Mouse (Mus musculus): ENCODE measurements around the gene Thap12. TPM values are rescaled to one million over a fixed set of nuclear protein-coding genes. Genes with fewer than 3 reads are reported as not detected.
A peak's percentile ranks its signal among the peaks of the same experiment; 100 is the strongest.

The Thap12 gene
- 10 to 100 TPM; 75.0 to 79.8 TPM for total RNA-seq (2021)

DNA sequence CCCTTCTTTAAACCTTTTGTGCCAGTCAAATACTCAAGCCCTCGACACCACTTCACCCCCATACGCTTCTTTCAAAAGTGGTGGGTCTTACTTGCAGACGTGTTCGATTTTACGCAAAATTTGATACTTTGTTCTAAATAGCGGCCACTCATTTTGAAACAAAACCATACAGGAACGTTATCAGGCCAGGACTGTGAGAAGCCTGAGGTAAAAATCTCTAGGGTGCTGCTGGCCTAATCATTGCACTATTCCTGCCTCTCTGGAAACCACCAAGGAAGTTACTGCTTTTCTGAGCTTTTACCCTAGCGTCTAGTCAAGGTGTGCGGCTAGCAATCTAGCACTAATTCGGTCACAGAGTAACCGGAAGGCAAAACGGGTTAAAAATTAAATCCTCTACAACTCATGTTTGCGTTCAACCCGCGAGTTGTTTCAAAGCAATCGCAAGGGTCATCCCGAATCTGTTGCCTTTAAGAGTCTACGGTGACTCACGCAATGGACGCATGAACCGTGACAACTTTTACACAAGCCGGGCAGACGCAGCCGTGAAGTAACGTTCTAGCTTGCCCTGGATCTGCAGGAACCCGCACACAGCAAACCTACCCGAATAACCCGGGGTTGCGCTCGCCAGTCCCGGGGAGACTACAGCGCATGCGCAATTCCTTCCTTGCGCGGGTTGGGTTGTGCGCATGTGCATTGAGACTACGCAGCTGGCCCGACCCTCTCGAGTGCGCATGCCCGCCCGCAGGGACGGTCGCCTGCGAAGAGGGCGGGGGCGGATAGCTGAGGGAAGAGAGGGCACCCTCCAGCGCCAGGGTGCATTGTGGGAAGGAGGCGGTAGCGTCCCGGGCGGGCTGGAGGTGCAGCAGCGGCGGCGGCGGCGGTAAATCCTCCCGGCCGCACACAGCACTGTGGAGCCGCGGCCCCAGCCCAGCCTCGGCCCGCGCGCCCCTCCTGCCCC is at the start of gene Thap12:
Gene Thap12, plus strand, starts transcription at position 821 of the 958 bp plus-strand sequence.
- DNase-seq = peak; percentile 99

GRCm38 (mm10) chr7:98655681-98656530 is 47.0 kb upstream of the Thap12 start:
- peak; percentile 89 for DNase-seq

DNA sequence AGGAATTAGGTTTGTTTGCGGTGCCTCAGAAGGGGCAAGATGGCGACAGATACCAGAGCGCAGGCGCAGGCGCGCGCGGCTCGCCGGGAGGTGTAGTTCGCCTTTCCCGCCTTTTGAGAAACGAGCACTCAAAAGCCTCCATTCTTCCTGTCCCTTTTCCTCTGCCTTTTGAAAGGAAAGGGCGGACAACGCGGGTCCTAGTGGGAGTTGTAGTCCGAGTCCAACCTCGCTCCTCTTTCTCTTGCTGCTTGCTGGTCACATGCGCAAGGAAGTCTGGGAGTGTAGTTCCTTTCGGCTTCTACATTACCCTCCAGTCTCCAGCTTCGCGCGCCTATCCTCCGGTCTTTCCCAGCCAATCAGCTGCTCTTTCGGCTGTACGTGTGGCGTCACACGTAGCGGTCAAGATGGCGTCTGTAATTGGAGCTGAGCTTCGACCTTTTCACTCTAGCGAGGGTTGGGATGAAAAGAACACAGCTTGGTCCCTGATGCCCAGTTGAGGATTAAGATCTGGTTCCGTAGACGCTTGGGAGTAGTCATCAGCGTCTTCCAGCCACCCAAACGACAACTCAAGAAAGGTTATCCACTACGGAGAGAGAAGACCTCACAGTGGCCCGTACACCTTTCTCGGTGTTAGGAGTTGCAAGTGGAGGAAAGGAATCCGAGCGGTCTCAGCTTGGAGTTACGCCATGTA is 46.2 kb upstream of the Thap12 start, which contains the start of gene Emsy:
Gene Emsy, minus strand, starts transcription at position 253 of the 691 bp plus-strand sequence.
- DNase-seq = peak; percentile 93

DNA sequence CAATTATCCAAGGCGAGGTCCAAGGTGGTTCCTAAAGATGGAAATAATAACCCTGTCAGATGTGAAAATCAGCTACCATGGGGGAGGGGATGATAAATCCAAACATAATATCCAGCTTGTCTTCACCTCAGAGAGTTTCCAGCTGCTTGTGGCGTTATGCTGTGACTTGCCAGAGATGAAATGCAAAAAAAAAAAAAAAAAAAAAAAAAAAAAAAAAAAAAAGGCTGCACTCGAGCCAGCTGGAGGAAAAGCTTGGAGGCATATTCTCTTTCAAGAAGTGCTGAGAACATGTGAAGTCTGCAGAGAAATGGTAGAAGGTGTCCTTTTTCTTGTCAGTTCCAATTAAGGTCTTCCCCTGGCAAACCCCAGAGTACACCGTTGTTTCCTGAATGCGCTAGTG is 37.7 kb upstream of the Thap12 start:
- no peak for DNase-seq

DNA sequence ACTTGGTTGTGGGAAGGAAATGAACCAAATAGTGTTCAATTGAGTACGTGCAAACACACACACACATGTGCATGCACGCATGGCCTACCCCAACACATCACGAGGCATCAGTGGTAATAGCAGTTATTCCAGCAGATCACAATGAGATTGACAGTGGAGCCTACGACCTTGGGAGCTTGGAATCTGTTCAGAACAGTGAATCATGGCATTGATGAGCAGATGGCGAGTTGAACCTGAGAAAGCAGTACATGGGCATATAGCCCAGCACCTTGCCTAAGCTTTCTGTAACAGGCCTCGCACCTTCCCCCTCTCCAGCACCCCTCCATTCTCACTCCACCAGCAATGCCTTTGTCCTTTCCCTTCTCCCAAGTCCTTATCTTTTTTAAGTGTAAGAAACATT is 37.2 kb upstream of the Thap12 start:
- DNase-seq = no peak

- no peak for DNase-seq
Observed at GRCm38 (mm10) chr7:98667956-98668746, 34.8 kb upstream of the Thap12 start.

DNA sequence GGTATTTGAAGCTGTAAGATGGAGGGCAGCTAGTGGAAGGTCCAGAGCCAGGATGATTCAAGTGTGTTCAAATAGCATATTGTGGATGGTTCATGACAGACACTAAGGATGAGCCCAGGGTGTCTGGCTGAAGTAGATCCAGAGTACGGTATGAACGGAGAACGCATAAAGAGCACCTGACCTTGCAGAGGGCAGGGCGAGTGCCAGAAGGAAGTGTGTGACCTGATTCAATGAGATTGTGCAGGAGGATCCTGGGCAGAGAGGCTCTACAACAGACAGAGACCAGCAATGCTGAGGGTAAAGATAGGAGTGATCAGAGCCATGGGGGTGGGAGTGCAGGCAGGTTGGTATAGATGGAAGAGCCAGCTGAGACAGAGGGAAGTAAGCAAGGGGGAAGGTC is 32.1 kb upstream of the Thap12 start:
- no peak for DNase-seq

DNA sequence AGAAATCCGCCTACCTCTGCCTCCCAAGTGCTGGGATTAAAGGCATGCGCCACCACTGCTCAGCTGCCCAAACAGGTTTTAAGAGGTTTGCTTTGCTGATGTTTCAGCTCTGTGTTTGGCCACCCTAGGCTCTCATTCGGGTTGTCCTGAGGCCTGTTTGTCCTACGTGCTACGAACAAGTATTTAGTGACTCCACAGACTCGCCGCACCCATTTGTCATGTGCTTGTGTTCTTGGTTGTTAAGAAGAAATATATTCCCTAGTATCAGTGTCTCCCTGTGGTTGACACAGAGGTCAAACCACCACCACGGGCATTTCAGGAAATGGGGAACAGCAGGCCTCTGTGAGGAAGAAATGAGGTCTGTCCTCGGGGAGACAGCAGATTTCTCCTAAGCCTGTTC is 31.5 kb upstream of the Thap12 start:
- DNase-seq = no peak

- DNase-seq = peak; percentile 73
Observed at GRCm38 (mm10) chr7:98672241-98672955, 30.5 kb upstream of the Thap12 start.

DNA sequence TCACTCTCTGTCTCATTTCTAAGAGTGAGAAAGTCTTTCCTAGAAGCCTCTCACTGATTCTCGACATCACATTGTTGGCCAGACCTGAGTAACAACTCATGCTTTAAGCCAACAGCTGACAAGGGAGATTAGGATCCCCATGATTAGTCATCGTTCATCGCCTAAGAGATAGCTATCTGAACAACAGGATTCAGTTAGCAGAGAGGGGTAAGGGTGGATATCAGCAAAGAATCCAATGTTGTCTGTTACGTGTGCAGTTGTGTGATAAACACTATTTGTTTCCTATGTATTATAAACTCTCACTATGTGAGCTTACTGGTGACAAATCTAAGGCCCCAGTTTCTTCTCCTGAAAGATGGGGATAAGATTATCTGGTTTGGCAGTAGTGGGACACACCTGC is 28.6 kb upstream of the Thap12 start:
- no peak for DNase-seq

DNA sequence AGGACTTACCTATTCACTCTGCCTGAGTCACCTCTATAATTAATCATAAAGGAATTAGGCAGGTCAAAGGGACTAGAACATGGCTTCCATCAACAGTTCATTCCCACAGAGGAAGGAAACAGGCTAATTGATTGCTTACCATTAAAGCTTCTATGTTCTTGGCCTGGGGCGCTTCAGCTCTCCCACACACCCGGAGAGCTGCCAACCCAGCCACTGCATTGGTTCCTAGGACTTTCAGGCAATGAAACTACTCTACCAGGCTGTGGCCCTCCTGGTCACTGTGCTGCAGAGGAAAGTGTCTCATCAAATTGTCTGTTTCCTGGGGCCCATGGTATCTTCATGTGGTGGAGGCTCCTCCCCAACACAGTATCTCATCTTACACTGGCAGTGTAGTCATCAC is 25.4 kb upstream of the Thap12 start:
- no peak for DNase-seq

GRCm38 (mm10) chr7:98678441-98678840 is 24.5 kb upstream of the Thap12 start:
- peak; percentile 48 for DNase-seq

- no peak for DNase-seq
Observed at GRCm38 (mm10) chr7:98680691-98681090, 22.2 kb upstream of the Thap12 start.

DNA sequence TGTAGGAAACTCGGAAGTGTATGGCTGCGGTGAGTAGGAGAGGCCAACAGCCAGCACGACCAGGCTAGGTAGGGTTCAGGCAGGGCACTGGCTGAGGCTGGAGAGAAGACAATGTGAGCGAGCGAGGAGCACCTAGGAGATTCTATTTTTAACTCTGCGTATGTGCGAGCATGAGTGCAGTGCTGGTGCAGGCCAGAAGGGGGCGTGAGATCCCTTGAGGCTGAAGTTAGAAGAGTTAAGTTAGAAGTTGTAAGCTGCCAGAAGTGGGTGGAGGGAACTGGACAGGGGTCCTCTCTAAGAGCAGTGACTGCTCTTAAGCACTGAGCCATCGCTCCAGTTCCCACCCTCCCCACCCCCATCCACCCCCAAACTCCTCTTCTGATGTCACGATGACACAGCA is 20.1 kb upstream of the Thap12 start:
- DNase-seq = no peak

DNA sequence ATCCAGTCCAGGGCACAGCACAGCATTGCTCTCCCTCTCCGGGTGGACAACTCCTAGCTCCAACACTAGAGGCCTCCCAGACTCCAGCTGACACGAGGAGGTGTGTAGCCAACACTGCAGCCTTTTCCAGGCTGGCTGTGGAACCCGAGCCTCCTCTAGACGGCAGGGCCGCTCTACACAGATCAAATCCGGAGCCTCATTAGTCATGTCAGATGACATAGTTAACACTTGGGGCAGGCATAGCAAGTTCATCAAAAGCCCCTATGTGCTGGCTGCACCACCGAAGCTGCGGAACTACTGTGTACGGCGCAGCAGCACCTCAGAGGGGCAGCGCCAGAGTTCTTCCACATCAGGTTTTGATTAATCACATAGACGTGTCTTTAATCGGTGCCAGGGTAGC is 17.0 kb upstream of the Thap12 start:
- peak; percentile 60 for DNase-seq

DNA sequence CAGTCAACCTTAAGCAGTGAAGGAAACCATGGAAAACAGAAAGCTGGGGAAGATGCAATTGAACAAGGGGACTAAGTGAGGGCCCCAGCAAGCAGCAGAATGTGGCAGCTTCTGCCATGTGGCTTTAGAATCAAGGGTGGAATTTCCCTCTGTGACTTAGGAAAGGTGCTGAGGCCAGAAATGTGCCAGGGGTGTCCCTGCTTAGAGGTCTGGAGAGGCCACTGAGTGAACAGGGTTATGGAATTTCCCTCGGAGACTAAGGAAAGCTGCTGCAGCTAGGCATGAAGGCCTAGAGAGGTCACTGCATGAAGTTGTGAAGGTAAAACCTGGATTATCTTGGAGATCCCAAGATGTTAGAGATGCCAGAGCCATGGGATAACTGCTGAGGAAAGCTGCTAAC is 12.8 kb upstream of the Thap12 start:
- DNase-seq = no peak

DNA sequence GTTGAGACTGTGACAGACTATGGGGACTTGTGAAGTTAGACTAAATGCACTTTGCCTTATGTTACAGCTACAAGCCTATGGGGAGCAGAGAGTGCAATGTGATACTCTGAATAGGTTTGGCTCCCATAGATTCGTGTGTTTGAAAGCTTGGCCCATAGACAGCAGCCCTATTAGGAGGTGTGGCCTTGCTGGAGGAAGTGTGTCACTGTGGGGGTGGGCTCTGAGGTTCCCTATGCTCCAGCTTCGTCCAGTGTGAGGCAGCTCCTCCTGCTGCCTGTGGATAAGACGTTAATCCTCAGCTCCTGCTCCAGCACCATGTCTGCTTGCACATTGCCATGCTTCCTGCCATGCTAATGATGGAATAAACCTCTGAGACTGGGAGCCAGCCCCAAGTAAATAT is 12.1 kb upstream of the Thap12 start:
- no peak for DNase-seq

DNA sequence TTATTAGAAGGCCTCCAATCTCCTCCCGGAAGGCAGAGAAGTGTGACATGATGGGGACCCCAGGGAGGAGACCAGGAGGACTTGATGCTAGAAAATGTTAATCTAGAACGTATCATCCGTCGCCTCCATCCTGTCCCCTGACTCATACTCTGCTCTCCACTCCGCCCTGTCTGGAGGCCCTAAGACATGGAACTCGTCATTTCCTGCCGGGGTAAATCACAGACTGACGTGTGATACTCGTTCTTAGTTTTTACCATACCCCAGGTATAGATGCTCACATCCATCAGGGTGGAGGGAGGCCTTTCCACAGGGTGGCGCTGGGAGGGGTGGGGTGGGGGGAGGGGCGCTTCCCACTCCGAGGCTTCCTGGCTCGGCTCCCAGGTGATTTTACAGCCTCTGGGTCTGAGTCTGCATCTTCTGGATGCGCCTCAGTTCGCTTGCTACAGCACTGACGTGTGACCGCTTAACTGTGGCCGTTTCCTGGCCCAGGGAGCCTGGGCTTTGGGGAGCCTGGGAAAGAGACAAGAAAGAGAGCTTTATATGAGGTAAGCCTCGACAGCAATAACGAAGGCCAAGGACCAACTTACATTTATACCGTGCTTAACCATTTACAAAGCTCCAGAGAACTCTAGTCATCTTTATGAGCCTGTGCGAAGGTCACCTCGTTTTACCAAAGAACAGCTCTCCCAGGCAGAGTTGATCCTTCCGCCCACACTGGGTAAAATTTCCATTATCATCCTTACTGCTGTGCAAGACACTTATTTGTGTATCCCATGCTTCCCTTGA is 9.9 kb upstream of the Thap12 start:
- peak; percentile 37 for DNase-seq

GRCm38 (mm10) chr7:98694046-98694445 is 8.9 kb upstream of the Thap12 start:
- DNase-seq = no peak

DNA sequence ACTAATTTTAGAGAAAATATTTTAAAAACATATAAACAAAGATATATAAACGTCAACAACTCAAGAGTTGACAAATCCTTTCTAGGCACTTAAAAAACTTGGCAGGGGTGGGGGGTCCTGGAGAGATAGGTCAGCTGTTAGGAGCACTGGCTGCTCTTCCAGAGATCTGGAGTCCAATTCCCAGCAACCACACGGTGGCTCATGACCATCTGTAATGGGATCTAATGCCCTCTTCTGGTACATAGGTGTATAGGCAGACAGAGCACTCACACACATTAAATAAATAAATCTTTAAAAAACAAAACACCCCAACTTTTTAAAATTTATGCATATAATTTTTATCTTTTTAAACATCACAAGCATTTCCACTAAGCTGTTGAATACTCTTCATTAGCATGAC is 5.4 kb upstream of the Thap12 start:
- no peak for DNase-seq
